Mouse (Mus musculus) ovary, postnatal 10 days (tissue): ENCODE measurements around the gene Ddx3y.

ENCODE experiments used
- DNase-seq: peaks from one replicate; pipeline ENCODE4 v3.0.0; 2022; ENCODE audit warnings: low spot score

Gene Ddx3y

GRCm38 (mm10) chrY:1286171-1286795, at the start of gene Ddx3y:
TSS of gene Ddx3y (minus strand) at chrY:1286629.
- DNase-seq, result no peak

GRCm38 (mm10) chrY:1293708-1294107, 7.3 kb upstream of the Ddx3y start:
- DNase-seq, result no peak

- DNase-seq, result no peak
Measured at GRCm38 (mm10) chrY:1285735-1286134, 694 bp downstream of the Ddx3y start.

GRCm38 (mm10) chrY:1246117-1246516, 40.3 kb downstream of the Ddx3y start:
- no peak for DNase-seq

GRCm38 (mm10) chrY:1245426-1245863, 41.0 kb downstream of the Ddx3y start, which contains the start of gene Uty:
TSS of gene Uty (minus strand) at chrY:1245759.
- DNase-seq, result no peak

GRCm38 (mm10) chrY:1244940-1245339, 41.5 kb downstream of the Ddx3y start:
- DNase-seq, result no peak

- no peak for DNase-seq
Measured at GRCm38 (mm10) chrY:1244421-1244820, 42.0 kb downstream of the Ddx3y start.

- DNase-seq, result no peak
Measured at GRCm38 (mm10) chrY:1220001-1220400, 66.4 kb downstream of the Ddx3y start.
